Mouse (Mus musculus): ENCODE results near the gene Gfra4. TPM values are rescaled to one million over a fixed set of nuclear protein-coding genes. Genes with fewer than 3 reads are reported as not detected.
"Not testable (repeated sequence)": the region's sequence is repeated elsewhere in the genome, so short reads cannot be mapped to it uniquely, and the experiment has no call there.

The Gfra4 gene
- total RNA-seq, 2 experiments from 2014 or later: 4.8 to 6.0 TPM

DNA sequence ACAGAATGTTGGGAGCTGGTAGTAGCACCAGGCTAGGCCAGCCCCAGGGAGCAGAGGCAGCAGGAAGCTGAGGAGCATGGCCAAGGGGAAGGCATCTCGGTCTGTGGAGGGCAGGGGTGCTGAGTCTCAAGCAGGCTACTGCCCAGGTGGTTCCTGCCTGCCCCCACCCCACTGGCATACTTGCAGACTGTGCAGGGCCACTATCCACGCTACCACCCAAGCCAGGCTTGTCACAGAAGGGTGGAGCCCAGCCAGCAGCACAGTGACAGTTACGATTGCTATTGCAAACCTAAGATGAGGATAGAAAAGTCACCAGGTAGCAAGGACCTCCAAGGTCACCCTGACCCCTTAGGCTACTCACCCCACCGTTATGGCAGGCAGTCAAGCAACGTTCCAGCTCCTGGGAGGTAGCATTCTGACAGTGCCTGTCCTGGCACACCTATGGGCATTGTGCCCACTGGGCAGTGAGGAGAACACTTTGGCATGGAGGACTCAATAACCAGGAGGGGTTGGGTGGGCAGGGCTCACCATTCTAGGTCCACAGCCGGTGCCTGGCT is 10.1 kb upstream of the Gfra4 start:
- no peak for DNase-seq (ENCODE audit: low spot score in 2 of 2)

DNA sequence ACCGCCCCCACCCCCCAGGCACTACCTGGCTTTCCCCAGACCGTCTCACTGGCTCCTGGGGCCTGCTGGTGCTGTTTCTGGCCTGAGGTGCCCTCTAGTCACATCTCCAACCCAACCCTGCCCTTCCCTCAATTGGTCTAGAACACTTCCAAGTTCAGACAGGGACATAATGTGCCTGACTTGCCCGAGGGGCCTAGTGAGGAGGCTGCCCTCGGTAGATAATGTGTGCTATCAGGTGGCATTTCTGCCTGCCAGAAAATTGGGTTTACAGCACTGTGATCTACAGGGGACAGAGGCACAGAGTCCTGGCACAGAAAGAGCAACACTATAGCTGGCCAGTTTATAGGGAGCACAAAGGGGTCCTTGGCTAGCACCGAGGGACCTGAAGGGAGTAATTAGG is 9.2 kb upstream of the Gfra4 start:
- DNase-seq (ENCODE audit: low spot score in 2 of 2): no peak

DNA sequence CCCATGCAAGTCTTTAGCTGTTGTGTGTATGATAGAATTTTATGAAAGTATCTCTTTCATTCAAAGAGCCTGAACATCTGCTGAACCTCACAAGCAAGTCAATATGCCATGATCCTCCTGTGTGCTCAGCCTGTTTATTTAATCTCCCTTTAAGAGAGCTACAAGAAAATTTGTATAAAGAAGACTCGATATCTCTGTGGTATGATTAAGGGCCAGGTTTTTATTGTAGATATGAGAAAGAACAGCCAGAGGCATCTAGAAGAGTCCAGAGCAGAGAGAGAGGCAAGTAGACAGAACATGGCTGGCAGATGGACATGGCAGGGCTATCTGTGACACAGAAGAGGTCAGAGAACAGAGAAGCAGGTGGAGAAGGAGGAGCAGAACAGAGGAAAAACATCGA is 3.1 kb upstream of the Gfra4 start:
- DNase-seq (ENCODE audit: low spot score in 2 of 2): no peak

DNA sequence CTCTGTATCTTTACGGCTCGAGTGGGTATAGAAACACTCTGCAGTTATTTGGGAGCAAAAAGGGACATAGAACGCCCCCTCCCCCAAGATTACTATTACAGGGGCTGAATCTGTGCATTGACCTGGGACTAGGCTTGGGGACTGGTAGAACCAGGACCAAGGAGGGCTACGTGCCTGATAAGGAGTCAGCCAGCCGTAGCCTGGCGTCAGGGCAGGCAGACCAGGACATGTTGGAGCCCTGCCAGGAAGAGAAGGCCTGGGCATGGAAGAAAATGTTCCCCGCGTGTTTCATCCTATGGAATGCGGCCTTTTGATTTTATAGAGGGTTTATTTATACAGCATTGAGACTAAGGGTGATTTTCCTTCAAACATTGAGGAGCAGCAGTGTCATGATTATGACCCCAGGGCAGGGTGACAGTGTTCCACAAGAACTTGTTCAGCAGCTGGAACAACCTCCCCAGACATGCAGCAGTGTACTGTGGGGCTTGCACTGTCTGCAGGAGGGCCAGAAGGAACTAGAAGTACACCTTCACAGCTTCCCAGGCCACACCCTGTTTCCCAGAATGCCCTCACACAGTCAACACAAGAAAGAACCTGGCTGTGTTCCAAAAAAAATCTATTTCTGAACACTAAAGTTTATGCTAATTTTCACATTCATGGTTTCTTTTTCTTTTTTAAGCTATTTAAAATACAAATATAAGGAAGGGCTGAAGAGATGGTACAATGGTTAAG is 2.3 kb upstream of the Gfra4 start:
- no peak for DNase-seq (ENCODE audit: low spot score in 2 of 2)

GRCm38 (mm10) chr2:131044354-131044852 is 1.5 kb upstream of the Gfra4 start:
- no peak for DNase-seq (ENCODE audit: low spot score in 2 of 2)

DNA sequence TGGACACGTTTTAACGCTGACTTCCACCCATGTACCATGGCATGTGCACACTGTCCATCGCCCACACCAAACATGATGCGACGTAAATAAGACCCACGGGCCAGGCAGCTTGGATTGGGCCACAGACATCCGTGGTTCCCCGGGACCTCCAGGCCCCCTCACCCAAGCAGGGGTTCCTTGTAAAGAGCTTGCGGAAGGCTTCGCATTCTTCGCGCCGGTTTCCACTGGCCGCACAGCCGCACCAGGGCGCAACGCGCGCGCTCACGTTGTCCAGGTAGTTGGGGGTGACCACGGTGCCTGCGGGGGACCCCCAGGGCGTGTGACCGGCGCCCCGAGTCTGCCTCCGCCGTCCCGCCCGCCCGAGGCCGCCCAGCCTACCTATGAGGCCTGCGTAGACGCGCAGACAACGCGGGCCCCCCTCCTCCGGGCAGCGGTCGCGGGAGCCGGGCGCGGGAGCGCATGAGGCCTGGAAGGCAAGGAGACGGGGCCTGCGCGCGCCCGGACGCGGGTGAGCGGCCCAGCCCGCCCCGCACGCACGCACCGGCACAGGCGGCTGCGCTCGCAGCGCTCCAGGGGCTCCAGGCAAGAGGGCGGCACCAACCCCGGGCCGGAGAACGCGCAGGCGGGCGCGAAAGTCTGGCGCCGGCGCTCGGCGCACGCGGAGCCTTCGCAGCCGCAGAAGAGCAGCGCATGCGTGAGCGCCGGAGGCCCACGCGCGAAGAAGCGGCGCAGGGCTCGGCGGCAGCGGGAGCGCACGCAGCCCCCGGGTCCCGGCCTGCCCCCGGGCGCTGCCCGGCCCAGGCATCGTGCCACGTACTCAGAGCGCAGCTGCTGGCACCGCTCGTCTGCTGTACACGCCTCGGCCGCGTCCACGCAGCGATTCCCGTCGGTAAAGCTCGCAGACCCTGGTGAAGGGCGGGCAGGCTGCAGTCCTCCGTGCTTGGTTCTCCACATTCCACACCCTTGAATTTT is 1.7 kb downstream of the Gfra4 start:
- DNase-seq (ENCODE audit: low spot score in 2 of 2): peak in 1 of 2 experiments; percentile 38

GRCm38 (mm10) chr2:131038675-131039074 is 4.2 kb downstream of the Gfra4 start:
- no peak for DNase-seq (ENCODE audit: low spot score in 2 of 2)

DNA sequence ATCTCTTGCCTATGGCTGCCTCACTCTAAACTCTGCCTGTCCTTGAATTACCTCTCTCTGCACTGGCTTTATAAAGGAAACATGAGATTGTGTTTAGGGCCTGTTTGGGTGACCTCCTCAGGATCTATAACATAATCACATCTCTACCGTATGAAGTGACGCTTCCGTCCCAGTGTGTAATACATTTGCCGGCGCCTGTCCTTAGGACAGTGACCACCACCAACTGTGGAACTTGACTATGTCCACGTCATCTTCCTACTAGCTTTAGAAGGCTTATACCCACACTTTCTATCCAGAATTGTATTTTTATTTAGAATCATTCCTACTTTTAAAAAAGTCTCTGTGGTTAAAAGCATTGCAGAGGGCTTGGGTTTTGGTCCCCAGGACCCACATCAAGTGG is 4.7 kb downstream of the Gfra4 start:
- no peak for DNase-seq (ENCODE audit: low spot score in 2 of 2)

DNA sequence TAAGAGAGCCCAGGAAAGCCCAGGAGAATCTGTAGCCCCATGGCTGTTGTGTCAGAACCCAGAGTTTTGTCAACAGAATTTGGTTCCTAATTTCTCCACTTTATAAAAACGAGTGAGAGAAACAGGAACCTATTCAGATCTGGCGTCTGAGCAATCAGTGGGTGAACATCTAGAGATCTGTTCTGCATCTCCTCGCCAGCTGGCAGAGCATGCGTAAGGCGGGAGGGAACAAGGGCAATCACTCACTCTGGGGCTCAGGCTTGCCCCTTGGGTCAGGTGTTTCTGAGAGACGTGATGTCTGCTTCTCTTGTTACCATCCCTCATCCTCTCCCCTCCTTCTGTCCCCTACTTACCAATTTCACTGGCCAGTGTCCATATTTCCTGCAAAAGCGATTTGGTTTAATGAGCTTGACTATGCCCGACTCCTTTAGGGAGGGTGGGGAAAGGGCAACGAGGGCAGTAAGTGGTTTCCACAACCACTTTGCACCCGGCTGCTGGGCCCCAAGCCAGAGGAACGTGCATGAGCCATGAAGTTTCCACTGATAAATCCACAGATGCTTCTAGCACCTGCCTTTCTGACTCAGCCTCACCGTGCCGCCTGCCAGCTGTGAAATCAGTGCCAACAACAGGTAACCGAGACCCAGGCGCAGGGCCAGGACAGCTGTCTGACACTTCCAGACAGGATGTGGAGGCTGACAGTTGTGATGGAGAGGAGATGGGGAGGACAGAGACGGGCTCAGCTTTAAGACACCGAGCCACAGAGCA is 5.5 kb downstream of the Gfra4 start:
- DNase-seq (ENCODE audit: low spot score in 2 of 2): peak in 1 of 2 experiments; percentile 18

DNA sequence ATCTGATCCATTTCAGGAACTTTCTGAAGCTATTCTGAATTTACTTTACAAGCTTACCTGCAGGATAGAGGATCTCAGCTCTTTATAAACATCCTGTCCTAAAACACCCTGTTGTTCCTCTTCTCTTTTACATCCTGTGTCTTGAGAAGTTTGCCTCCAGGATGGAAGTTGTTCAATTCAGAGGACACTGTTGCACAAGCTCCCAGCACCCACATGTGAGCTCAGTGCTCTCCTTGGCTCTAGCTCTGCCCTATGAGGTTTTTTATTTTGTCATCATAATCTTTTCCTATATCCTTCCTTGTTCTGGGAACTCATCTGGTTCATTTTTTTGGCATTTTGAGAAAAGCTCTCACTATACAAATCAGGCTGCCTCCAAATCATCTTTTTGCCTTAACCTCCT is 6.1 kb downstream of the Gfra4 start:
- no peak for DNase-seq (ENCODE audit: low spot score in 2 of 2)

GRCm38 (mm10) chr2:131036343-131036742 is 6.5 kb downstream of the Gfra4 start:
- no peak for DNase-seq (ENCODE audit: low spot score in 2 of 2)

GRCm38 (mm10) chr2:131031406-131031805 is 11.5 kb downstream of the Gfra4 start:
- not testable (repeated sequence) for DNase-seq (ENCODE audit: low spot score in 2 of 2)

DNA sequence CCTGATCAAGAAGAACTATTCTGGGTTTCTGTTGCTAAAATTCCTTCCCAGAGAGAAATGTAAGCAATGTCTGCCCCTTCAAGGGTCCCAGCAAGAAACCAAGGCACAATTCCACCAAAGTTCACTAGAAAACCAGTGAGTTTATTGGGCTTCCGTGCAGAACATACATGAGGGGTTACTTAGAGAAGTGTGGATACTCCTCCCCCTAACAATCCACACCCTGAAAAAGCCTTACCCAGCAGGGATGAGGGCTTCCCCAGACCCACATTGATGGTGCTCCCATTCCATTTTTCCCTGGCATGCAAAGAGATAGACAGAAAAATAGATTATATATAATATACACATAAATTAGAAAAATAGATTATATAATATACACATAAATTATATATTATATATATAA is 11.9 kb downstream of the Gfra4 start:
- DNase-seq (ENCODE audit: low spot score in 2 of 2): no peak

DNA sequence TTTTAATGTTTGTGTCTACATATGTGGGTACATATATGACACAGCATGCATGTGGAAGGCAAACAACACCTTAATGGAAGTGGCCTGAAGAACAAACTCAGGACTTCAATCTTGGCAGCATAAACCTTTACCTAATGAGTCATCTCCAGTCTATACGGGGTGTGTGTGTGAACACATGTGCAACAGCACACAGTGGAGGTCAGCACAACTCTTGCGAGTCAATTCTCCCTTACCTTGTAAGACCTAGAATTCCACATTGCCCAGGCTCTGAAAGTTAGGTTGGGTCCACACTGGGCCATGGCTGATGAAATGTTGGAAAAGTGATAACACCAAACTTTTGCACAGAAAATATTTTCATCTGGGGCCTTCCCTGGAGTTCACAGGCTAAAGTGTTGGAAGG is 12.3 kb downstream of the Gfra4 start:
- DNase-seq (ENCODE audit: low spot score in 2 of 2): no peak

GRCm38 (mm10) chr2:131029065-131029935 is 13.6 kb downstream of the Gfra4 start:
- no peak for DNase-seq (ENCODE audit: low spot score in 2 of 2)

- DNase-seq (ENCODE audit: low spot score in 2 of 2): no peak
Observed at GRCm38 (mm10) chr2:131026941-131027340, 15.9 kb downstream of the Gfra4 start.

- DNase-seq (ENCODE audit: low spot score in 2 of 2): no peak
Observed at GRCm38 (mm10) chr2:131025230-131025629, 17.7 kb downstream of the Gfra4 start.

DNA sequence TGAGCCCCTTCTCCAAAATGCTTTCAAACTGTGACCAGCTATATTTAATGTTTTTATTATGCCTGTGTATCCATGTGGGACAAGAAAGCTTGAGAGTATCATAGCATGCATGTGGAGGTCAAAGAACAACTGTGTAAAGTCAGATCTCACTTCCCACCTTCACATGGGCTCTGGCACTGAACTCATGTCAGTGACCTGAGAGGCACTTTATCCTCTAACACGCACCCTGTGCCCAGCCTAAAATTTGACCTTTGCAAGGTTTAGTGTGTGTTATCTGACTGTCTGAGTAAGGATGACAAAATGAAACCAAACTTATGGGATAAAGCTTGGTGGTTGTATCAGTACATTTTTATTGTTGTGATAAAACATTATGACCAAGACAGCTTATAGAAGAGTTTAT is 32.3 kb downstream of the Gfra4 start:
- no peak for DNase-seq (ENCODE audit: low spot score in 2 of 2)

- no peak for DNase-seq (ENCODE audit: low spot score in 2 of 2)
Observed at GRCm38 (mm10) chr2:131009123-131009522, 33.8 kb downstream of the Gfra4 start.

DNA sequence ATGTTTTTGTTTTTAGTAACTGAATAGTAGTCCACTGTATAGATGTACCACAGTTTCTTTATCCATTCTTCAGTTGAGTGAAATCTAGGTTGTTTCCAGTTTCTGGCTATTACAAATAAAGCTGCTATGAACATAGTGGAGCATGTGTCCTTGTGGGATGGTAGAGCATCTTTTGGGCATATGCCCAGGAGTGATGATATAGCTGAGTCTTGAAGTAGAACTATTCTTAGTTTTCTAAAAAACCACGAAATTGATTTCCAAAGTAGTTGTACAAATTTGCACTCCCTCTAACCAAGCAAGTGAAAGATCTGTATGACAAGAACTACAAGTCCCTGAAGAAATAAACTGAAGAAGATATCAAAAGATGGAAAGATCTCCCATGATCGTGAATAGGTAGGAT is 50.1 kb downstream of the Gfra4 start:
- no peak for DNase-seq (ENCODE audit: low spot score in 2 of 2)
